Mouse (Mus musculus): ENCODE data around the gene Eno2.

Eno2 gene

DNA sequence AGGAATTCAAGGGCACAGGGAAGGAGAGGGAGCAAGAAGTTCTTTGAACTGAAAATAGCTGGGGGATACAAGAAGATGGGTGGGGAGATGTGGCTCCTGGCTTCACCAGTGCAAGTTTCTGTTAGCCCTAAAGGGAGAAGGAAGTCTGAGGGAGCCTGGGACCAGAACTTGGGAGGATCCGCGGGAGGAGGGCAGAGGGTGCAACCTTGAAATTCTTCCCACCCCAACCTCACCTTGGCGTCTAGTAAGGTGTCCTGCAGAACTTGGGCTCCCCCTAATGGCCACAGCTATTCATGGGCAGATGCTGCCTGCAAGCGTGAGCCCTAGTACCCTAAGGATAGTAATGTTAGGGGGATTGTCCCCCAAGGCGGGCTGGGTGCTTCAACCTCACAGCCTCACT lies 10.2 kb downstream of the Eno2 start:
- DNase-seq (ENCODE audit: low spot score) = peak; percentile 77

DNA sequence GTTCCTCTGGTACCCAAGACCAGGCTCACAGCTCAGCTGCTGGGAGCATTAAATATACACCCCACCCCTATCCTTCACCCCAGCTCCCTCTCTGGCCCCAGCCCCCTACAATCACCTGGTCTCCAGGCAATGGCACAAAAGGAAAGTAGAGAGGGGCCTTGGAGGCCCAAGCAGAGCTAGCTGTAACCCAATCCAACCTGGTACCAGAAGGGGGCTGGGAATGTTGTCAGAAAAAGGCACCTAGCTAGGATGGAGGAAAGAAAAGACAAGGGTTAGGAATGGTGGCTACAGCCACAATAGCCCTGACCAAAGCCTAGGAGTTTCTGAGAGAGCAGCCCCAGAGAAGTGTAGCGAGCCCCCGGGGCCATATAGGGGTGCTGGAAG lies 10.6 kb downstream of the Eno2 start:
- DNase-seq (ENCODE audit: low spot score) = no peak

DNA sequence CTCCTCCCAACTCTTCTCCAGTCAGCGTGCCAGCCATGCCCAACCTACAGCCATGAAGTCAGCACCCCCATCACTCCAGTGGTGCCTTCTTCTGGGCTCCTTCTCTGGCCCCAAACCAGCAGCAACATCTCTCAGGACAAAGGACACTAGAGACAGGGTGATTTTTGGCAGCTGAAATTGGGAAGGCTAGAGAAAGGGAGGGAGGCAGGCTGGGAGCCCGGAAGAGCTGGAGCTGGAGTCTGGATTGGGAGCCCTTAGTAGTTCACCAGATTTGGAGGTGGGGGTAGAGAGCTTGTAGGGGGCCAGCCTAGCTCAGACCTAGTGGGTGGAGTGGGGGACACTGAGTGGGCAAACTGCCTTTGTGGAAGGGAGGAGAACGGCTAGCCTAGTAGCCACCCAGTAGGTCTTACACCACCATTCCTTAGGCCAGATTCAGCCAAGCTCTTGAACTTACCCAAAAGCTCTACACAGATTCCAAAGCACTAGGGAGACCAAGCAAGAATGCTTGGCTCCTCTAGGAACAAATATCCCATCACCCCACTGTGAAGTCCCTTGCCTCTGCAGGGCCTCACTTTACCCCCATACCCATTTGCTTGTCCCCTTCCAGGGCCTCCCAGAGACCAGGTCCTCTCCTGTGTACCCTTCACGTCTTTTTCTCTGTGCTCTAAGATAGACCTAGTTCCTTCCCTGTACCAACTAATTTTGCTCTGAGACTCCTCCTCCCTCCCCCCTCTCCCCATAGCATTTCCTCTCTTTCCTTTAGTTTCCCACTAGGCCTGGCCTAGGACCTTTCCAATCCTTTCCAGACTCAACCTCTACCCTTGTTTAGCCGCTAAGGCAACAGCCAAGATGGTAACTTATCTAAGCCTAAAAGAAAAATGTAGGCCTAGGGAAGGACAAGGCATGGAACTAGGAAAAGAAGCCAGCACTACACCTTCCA lies 11.3 kb downstream of the Eno2 start:
- no peak for DNase-seq (ENCODE audit: low spot score)

DNA sequence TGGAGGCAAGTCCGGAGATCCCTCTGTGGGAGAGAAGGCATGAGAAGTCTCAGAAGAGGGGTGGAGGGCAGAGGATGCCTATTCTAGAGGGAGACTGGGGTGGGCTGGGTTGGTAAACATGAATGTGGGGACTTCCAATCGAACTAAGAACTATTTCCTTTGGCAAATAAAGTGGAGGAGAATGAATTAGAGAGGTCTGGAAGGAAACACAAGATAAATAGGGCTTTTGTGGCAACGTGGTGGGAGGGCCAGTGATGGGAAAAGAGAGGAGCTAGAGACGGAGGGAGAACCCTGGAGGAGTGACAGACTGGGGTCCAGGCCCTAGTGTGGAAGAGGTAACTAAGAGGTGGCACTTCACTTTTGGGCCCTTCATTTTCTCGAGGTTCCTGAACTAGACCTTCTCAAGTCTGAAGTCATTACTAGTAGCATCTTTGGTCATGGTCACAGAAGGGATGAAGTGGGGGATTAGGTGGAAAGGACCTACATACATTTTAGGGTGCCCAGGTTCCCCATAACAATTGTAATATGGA lies 12.1 kb downstream of the Eno2 start:
- no peak for DNase-seq (ENCODE audit: low spot score)

DNA sequence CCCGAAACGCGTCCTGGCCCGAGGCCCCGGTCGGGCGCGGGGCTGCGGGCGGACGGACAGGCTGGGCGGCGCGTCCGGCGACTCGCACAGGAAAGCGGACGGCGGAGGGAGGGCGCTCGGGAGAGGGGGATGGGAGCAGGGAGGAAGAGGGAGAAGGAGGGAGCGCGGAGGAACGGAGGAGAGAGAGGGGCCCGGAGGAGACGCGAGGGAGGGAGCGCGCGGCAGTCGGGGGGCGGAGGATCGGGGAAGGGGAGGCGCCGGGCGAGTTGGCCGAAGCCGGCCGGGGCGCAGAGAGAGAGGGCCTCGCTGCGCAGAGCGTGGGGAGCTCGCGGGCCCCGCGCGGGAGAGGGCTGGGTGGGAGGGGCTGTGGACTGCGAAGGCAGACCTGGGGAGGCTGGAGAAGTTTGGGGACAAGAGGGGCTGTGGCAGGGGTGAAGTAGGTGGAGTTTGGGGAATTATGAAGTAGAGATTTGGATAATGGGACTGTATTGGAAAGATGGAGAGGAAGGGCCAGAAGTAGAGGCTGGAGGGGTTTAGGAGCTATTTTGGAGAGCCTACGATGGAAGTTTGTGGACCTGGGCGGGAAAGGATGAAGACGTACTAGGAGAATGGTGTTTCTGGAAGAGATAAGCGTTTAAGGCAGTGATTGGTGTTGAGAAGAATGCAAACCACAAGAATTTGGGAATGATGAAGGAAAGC lies 12.7 kb downstream of the Eno2 start:
- DNase-seq (ENCODE audit: low spot score) = peak; percentile 86

DNA sequence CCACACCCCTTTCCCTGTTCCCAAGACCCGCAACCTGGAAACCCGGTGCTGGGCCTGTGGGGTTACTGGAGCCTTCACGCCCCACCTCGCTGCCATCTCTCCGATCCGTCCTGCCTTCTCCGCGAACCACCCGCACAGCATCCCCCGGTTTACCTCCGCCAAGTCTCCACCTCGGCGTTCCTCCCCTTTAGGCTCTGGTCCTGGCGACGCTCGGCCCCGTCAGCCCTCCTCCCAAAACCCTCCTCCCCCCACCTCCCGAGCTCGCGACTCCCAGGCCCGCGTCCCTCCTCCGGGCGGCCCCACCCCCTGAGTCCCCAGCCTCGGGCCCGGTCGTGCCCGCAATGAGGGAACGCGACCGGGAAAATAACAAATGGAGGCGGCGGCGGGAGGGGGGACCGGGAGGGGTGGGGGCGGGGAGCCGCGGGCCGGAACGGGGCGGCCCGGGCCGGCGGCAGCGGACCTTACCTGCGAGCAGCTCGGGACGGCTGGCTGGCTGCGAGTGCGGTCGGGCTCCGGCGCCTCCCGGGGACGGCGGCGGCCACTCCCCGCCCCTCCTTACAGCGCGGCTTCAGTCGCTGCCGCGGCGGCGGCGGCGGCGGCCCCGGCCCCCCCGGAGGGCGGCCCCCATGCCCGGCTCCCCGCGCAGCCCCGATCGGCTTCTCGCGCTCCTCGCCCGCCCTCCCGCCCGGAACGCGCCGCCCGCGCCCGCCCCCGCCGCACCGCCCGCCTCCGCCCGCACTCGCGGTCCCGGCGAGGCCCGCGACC lies 13.5 kb downstream of the Eno2 start, which contains the start of the genes Gm45234 and Atn1:
TSS of gene Gm45234 (minus strand) at position 191 of the 765 bp plus-strand sequence.
TSS of gene Atn1 (minus strand) at position 694 of the 765 bp plus-strand sequence.
- peak; percentile 77 for DNase-seq (ENCODE audit: low spot score)

DNA sequence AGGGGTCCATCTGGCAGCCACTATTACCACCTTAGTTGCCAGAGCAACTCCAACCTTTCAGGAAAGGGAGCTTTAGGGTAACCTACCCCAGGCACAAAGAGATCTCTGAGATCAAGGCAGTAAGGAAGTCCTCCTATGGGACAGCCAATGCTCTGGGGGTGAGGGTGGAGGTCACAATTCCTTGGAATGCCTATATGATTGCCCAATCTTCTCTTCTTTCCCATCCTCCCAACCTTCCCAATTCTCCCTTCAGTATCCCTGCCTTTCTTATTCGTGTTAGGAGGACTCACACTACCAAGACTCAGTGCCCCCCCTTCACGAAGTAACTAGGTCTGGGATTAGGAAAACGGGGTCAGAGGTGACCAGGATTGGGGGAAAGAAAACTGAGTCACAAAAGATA lies 14.2 kb downstream of the Eno2 start:
- no peak for DNase-seq (ENCODE audit: low spot score)

DNA sequence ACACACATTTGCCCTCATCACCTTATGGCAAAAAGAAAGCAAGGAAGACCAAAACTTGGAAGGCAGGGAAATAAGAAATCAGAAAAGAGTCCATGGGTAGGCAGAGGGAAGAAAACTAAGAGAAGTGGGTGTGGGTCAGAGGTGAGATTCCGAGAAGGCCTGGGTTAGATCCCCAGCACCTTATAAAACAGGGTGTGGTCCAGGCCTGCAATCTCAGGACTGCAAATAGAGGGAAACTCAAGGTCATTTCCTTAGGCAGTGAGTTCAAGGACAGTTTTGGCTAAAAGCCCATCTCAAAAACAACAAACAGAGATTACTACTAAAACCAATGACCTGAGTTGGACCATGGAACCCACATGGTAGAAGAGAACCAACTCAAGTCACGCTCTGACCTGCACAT lies 15.6 kb downstream of the Eno2 start:
- no peak for DNase-seq (ENCODE audit: low spot score)

DNA sequence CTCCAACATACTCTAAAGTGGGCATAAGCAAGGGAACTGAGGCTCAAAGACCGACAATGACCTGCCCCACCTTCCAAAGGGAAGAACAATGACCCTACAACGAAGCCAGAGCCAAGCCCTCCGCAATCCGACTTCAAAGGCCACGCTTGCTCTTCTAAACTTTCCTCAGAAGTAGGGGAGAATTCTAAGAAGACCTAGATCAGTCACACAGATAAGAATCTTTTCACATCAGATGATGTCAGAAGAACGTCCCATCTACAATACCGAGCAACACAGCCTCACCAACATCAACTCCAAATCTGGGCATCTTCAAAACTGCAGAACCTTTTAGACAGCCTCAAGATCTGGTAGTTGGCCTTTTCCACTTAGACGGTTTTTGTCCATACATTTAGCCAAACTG lies 19.1 kb downstream of the Eno2 start:
- DNase-seq (ENCODE audit: low spot score) = no peak

DNA sequence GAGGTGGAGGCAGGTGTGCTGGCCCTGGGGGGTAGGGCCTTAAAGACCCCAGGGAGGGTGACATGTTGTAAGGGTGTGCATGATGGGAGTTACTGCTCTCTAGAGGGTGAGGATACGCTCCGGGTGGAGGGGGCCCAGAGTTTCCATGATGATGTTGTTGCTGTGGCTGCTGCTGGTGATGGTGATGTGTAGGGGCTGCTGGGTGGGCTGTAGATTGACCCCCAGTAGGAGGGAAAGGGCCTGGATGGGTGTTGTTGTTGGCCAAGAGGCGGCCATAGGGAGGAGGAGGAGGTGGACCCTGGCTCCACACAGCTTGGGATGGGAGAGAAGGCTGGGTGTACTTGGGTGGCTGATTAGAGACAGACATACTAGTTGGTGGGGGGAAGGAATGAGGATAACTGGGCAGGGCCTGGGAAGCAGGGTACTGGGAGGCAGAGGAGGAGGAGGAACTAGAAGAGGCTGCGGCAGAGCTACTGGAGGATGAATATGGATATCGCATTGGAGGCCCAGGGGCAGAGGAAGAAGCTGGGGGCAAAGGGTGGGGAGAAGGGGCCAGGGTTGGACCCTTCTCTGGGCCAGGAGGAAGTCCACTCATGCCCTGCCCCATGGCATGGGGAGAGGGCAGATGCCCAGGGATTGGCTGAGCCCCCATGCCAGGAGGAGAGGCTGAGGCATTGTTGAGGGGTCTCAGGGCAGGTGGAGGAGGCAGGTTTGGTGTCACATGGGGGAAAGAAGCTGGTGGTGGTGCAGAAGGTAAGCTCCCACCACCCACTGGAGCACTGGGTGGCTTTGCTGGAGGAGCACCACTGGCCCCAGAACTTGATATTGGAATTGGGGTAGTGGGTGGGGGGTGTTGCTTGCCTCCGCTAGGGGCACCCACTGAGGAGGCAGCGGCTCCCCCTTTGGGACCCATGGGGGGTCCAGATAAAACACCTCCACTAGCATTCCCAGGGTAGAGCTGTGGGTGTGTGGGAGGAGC lies 22.5 kb downstream of the Eno2 start:
- DNase-seq (ENCODE audit: low spot score) = no peak

DNA sequence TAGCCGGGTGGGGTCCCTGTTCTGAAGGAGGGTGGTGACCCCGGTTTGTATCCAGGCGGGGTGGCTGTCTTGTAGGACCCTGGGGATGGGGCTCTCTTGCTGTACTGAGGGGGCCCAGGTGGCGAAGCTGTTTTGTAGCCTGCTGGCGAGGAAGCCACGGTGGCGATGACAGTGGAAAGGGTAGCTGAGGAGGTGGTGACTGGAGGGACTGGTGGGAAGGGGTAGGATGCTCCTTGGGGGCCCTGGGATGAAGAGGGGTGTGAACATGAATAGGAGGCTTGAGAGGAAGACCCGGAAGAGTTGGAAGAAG lies 23.2 kb downstream of the Eno2 start:
- DNase-seq (ENCODE audit: low spot score) = no peak

DNA sequence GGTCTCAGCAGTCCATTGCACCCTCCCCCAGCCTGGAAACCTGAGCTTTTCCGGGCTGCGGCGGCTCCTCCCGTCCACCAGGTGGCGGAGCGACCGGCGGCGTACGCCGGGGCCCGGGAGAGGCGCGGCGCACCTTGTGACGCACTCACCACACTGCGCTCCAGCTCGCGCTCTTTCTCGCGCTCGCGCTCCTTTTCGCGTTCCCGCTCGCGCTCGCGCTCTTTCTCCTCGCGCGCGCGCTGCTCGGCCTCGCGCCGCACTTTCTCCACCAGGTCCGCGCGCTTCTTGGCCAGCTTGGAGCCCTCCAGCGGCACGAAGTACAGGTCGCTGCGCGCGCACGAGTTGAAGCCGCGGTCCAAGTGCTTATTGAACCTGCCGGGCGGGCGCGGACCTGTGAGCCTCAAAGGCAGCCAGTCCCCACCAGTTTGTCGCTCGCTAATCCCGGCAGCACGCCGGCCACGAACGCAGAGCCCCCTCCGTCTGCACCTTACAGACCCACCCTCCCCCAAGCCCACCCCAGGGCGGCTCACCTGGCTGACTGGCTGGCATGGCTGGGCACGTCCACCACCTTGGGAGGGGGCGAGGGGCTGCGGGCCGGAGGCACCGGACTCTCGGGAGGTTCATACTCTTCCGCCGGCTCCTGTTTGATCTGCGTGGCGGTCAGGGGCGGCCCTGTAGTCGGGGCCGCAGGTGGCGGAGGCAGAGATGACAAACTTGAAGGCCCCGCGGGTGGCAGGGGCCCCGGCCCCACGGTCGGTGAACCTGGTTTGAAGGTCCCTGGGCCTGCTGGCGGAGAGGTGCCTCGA lies 23.8 kb downstream of the Eno2 start:
- DNase-seq (ENCODE audit: low spot score) = peak; percentile 91

DNA sequence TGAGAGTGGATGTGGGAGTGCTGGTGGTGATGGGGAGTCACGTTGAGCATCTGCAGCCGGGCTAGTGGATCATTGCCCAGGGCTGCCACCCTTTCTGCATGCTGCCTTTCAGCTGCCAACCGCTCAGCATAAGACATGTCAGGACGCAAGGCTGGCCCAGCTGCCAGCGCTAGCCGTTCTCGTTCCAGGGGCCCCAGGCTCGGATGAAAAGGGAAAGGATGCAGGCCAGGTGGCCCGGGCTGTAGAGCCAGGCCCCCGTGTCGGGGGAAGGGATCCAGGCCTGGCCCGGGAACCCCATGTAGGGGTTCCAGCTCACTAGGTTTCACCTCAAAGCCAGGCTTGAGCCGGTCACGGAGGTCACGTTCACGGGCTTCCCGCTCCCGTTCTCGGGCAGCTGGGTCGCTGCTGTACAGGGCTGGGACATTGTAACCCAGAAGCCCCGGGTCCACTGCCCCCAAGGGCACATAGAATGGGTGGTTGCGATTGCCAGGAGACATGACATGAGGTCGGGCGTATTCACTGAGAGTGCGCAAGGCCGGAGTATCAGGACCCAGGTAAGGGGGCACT lies 24.6 kb downstream of the Eno2 start:
- no peak for DNase-seq (ENCODE audit: low spot score)

DNA sequence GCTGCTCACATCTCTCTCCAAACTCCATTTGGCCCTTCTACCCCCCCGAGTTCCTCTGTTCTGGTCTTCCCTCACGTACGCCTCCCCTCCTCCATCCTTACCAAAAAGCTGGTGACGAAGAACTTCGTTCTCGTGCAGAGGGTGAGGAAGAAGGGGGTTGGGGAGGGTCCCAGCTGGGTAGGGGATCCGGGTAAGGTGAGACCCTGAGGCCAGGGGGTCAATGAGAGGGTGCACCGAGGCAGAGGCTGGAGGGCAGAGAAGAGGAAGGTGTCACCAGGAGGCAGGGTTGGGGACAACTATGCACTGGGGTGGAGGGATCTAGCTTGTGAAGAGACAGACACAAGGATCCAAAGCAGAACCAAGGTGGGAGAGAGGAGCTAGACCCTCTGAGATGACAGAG lies 25.8 kb downstream of the Eno2 start:
- no peak for DNase-seq (ENCODE audit: low spot score)

DNA sequence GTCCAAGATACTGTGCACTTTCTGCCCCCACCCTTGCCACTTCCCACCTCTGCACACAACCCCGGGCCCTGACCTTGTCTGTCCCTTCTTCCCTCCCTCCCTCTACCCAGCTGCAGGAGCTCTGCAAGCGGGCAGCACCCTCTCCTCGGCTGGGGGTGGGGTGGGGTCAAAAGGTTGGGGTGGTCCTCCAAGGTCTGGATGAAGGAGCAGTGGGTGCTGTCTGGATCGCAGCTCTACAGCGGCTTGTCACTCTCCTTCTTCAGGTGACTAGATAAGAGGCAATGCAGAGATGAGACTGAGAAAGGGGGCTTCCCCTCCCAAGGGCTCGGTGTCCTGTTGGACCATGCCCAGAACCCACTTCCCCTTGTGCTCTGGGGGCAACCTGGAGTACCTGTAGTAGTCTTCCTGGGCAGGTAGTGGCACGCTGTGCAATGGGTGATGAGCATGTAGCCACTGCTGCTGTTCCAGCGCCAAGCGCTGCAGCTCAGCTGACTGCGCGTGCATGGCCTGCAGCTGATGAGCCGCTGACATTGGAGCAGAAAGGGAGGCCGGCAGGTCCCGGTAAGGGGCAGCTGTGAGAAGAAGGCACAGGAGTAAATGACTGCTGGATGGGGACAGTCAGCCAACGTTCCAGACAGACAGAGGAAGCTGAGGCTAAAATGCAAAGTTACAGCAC lies 26.5 kb downstream of the Eno2 start:
- no peak for DNase-seq (ENCODE audit: low spot score)

DNA sequence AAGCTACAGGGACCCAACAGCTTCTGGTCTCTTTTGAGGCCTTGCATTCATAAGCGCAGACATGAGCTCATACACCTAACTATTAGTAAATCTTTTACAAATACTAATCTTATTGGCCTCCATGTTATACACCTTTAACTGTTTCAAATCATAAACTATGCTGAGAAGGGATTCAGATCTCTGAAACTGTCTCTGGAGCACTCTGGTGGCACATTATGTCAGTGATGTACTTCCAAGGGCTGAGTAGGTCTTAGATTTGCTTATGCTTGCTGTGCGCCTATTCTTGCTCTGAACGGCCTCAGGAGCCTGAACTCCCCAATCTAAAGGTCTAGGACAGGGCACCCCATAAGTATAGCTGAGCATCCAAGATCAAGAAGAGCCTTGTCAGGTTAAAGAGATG lies 27.6 kb downstream of the Eno2 start:
- DNase-seq (ENCODE audit: low spot score) = no peak

DNA sequence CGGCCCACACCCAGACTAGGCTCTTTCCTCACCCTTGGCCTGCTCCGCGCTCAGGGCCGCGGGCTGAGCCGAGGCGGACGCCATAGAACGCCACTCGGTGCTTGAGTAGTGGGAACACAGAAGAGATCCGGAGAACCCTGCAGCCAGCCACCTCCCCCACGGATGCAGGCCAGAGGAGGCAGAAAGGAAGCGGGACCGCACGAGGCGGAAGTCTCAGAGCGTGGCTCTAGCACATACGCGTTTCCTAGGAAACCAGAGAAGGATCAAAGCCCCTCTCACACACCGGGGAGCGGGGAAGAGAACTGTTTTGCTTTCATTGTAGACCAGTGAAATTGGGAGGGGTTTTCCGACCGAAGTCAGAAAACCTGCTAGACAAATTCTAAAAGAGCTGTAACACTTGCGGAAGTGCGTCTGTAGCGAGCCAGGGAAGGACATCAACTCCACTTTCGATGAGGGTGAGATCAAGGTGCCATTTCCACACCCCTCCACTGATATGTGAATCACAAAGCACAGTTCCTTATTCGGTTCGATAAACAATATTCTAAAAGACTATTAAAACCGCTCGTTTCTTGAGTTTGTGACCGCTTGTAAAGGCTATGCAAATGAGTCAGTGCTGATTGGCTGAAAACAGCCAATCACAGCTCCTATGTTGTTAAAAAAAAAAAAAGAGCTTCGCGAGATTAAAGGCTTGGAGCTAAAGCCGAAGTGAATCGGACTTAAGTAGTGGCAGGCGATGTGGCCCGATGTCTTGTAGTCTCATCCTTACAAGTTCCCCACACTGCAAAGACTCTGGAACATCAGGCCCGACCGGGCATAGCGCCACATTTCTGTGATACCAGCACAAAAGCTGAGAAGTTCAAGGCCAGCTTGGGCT lies 28.3 kb downstream of the Eno2 start, which contains the start of gene Grcc10:
TSS of gene Grcc10 (minus strand) at position 487 of the 874 bp plus-strand sequence.
- DNase-seq (ENCODE audit: low spot score) = peak; percentile 94

DNA sequence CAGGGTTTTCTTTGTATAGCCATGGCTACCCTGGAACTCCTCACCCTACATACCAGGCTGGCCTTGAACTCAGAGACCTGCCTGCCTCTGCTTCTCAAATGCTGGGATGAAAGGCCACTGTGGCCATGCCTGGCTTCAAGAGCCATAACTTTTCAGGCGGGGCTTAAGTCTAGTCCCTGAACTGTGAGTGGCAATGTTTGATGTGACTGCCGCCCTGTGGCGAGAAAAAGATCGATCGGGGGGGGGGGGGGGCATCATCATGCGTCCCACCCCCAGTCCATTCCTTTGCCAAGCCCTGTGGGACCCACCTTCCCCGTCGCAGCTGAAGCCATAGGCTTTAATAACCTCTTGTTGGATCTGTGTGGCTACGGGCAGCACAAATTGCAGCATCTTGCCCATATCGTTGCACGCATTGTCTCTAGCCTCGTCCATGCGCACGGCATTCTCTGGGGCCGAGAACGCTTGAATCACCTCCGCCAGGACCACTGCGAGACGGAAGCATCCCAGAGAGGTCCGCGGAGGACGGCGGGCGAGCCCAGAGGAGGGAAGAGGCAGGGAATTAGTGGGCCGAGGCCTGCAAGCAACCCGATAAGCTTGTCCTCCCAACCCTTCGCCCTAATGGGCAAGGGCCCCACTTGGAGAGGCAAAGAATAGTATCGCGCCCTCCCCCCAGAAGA lies 29.1 kb downstream of the Eno2 start:
- DNase-seq (ENCODE audit: low spot score) = peak; percentile 79

Data from yolk sac, embryonic 10.5 days (tissue).